Comparison of ENCODE assay signal across 23 mouse cellular contexts in genomic region chr11:99084366-99084765, GRCm38 (mm10). TPM values are rescaled to one million over a fixed set of nuclear protein-coding genes. Genes with fewer than 3 reads are reported as not detected.
DNase-seq lines count a peak whose midpoint lies in the region; ATAC-seq lines count a peak whose summit lies in the region.
"Had no signal": no experiment of that assay in that cellular context is flagged by ENCODE, and none has a peak within 500 bp of the region (broad histone marks: within the 10 kb centered on the region; RNA-seq: fewer than 3 reads in every experiment).

No protein-coding gene starts in this region.

- no peak overlapping the region for H3K9ac ChIP-seq in limb, embryonic 13.5 days
- H3K9ac ChIP-seq: embryonic facial prominence, embryonic 13.5 days; embryonic facial prominence, embryonic 15.5 days; forebrain, embryonic 12.5 days had no signal

- H3K27ac ChIP-seq in limb, embryonic 10.5 days: peak overlapping the region; percentile 50
- 0 out of 2 replicates have a peak overlapping the region, but pooled peaks have one; percentile 33 for H3K27ac ChIP-seq in limb, embryonic 13.5 days
- H3K27ac ChIP-seq: forebrain, embryonic 10.5 days; forebrain, embryonic 12.5 days had no signal

- peaks cover 81% of the 10 kb centered on the region for H3K4me1 ChIP-seq in limb, embryonic 10.5 days
- H3K4me1 ChIP-seq in limb, embryonic 13.5 days: peaks cover 47% of the 10 kb centered on the region
- H3K4me1 ChIP-seq: forebrain, embryonic 12.5 days had no signal

- H3K36me3 ChIP-seq in limb, embryonic 10.5 days: 0 out of 2 replicates have a peak, but pooled peaks cover 3% of the 10 kb centered on the region
- H3K36me3 ChIP-seq in limb, embryonic 13.5 days: no peaks in the 10 kb centered on the region
- H3K36me3 ChIP-seq: embryonic facial prominence, embryonic 13.5 days; forebrain, embryonic 10.5 days; forebrain, embryonic 12.5 days had no signal

- peak; percentile 53 for DNase-seq in urinary bladder, postnatal 14 days (ENCODE audit: low spot score)
- no peak for DNase-seq in urinary bladder, postnatal 10 days (ENCODE audit: low spot score)
- no peak for DNase-seq in limb, embryonic 10.5 days (ENCODE audit: low spot score)
- DNase-seq in layer of hippocampus, postnatal 25 days (ENCODE audit: extremely low spot score in 1 of 2, low spot score in 1 of 2): no peak
- DNase-seq: adrenal gland, adult 2 months; adrenal gland, postnatal 10 days; adrenal gland, postnatal 25 days; cerebellum, adult 11 months; cerebellum, adult 18-20 months; cerebellum, adult 8-10 months; cerebellum, adult 9-11 months; cerebellum, postnatal 14 days; cerebellum, postnatal 36 days; embryo, embryonic 11 days had no signal

- no peak for ATAC-seq in limb, embryonic 13.5 days (ENCODE audit: low FRiP score, low read depth)
- no peak for ATAC-seq in granulocyte monocyte progenitor cell, adult 5-6 weeks (replicated peaks; ENCODE audit: poor library complexity, severe bottlenecking)
- ATAC-seq: forebrain, embryonic 14.5 days had no signal

- H3K9me3 ChIP-seq in limb, embryonic 10.5 days (replicated peaks): no peaks in the 10 kb centered on the region
- H3K9me3 ChIP-seq in limb, embryonic 13.5 days: no peaks in the 10 kb centered on the region
- H3K9me3 ChIP-seq: embryonic facial prominence, embryonic 13.5 days; embryonic facial prominence, embryonic 15.5 days; forebrain, embryonic 10.5 days; forebrain, embryonic 12.5 days had no signal

- H3K4me2 ChIP-seq in limb, embryonic 13.5 days (replicated peaks): no peak overlapping the region
- H3K4me2 ChIP-seq: embryonic facial prominence, embryonic 13.5 days; embryonic facial prominence, embryonic 15.5 days; forebrain, embryonic 12.5 days had no signal

- no peaks in the 10 kb centered on the region for H3K27me3 ChIP-seq in limb, embryonic 10.5 days (ENCODE audit: low read depth, poor library complexity, severe bottlenecking)
- no peaks in the 10 kb centered on the region for H3K27me3 ChIP-seq in limb, embryonic 13.5 days
- H3K27me3 ChIP-seq: embryonic facial prominence, embryonic 13.5 days; embryonic facial prominence, embryonic 15.5 days; forebrain, embryonic 12.5 days had no signal

- 76% methylated on average over 9 of the region's 9 CpGs for WGBS in limb, embryonic 10.5 days
- 79% methylated on average over 9 of the region's 9 CpGs for WGBS in limb, embryonic 13.5 days

- no peak overlapping the region for H3K4me3 ChIP-seq in limb, embryonic 10.5 days
- no peak overlapping the region for H3K4me3 ChIP-seq in limb, embryonic 13.5 days
- H3K4me3 ChIP-seq: embryonic facial prominence, embryonic 13.5 days; embryonic facial prominence, embryonic 15.5 days; erythroblast, embryonic 14.5 days; forebrain, embryonic 10.5 days; forebrain, embryonic 12.5 days had no signal

RNA-seq across cellular contexts. Expression of gene Tns4, which starts 4.7 kb away (rescaled TPM):
- polyA plus RNA-seq in limb, embryonic 10.5 days (2016; fragmentation: Nextera tagmentation; extraction: Ambion mirVana): 0.74 and 1.4 TPM in 2 replicates
- 0.55 and 1.2 TPM in 2 replicates for polyA plus RNA-seq in limb, embryonic 13.5 days (2015; fragmentation: Nextera tagmentation; extraction: Ambion mirVana)
- 2.8 and 3.0 TPM in 2 replicates for total RNA-seq in granulocyte monocyte progenitor cell, adult 5-6 weeks (2014; fragmentation: Nextera tagmentation)
- 0.62 and 3.1 TPM in 2 replicates for total RNA-seq in granulocyte monocyte progenitor cell, adult 5-6 weeks (2017)
- not detected for total RNA-seq in layer of hippocampus, postnatal 25 days (2021)
- total RNA-seq: MEL had no signal
- polyA plus RNA-seq: erythroblast, embryonic 14.5 days had no signal

RNA-seq across cellular contexts. Expression of gene Igfbp4, which starts 43.3 kb away (rescaled TPM):
- polyA plus RNA-seq in limb, embryonic 10.5 days (2016; fragmentation: Nextera tagmentation; extraction: Ambion mirVana): 899 and 1,008 TPM in 2 replicates
- polyA plus RNA-seq in limb, embryonic 13.5 days (2015; fragmentation: Nextera tagmentation; extraction: Ambion mirVana): 1,212 and 1,268 TPM in 2 replicates
- total RNA-seq in granulocyte monocyte progenitor cell, adult 5-6 weeks (2014; fragmentation: Nextera tagmentation): 236 and 288 TPM in 2 replicates
- total RNA-seq in granulocyte monocyte progenitor cell, adult 5-6 weeks (2017): 279 and 410 TPM in 2 replicates
- 10 to 100 TPM; 86.1 to 94.9 TPM for total RNA-seq in layer of hippocampus, postnatal 25 days (2021)
